Mouse (Mus musculus): ENCODE data around the gene Palld. TPM values are rescaled to one million over a fixed set of nuclear protein-coding genes. Genes with fewer than 3 reads are reported as not detected.

The Palld gene
- polyA plus RNA-seq, 1 experiment: 58.2 TPM

GRCm38 (mm10) chr8:61499035-61499434 is 403.5 kb downstream of the Palld start:
- no peaks in the 10 kb centered on the region for H3K27me3 ChIP-seq (ENCODE audit: control insufficient read depth, insufficient read depth, low read length)
- no peak overlapping the region for H3K4me3 ChIP-seq (ENCODE audit: low read depth, low read length)
- no peak overlapping the region for H3K27ac ChIP-seq (ENCODE audit: insufficient read depth, low read depth, low read length)
- WGBS: 51% methylated on average over 4 of the region's 4 CpGs
- peaks cover 13% of the 10 kb centered on the region for H3K36me3 ChIP-seq (ENCODE audit: control insufficient read depth, insufficient read depth, low read length)
- H3K4me1 ChIP-seq (ENCODE audit: control insufficient read depth, insufficient read depth, insufficient read length, low read length): no peaks in the 10 kb centered on the region; the same call in 1 of the 2 replicates
- TF ChIP-seq CTCF (IDR thresholded peaks at IDR 0.05; ENCODE audit: extremely low read depth, insufficient read length, insufficient replicate concordance, low read depth, low read length) (peak; percentile 48; the same call in 1 of the 2 replicates), POLR2A (IDR thresholded peaks at IDR 0.05; ENCODE audit: low read depth, low read length) (no peak)

- Histone ChIP-seq H3K27me3 (ENCODE audit: control insufficient read depth, insufficient read depth, low read length) (no peaks in the 10 kb centered on the region), H3K36me3 (ENCODE audit: control insufficient read depth, insufficient read depth, low read length) (peaks cover 14% of the 10 kb centered on the region), H3K27ac (ENCODE audit: insufficient read depth, low read depth, low read length) (no peak overlapping the region), H3K4me1 (ENCODE audit: control insufficient read depth, insufficient read depth, insufficient read length, low read length) (no peaks in the 10 kb centered on the region; the same call in 1 of the 2 replicates), H3K4me3 (ENCODE audit: low read depth, low read length) (no peak overlapping the region)
- 83% methylated on average over 4 of the region's 4 CpGs for WGBS
- TF ChIP-seq CTCF (IDR thresholded peaks at IDR 0.05; ENCODE audit: extremely low read depth, insufficient read length, insufficient replicate concordance, low read depth, low read length): no peak
- no peak for TF ChIP-seq POLR2A (IDR thresholded peaks at IDR 0.05; ENCODE audit: low read depth, low read length)
Observed at GRCm38 (mm10) chr8:61497110-61497509, 405.4 kb downstream of the Palld start.

GRCm38 (mm10) chr8:61488631-61489030 is 413.9 kb downstream of the Palld start:
- H3K36me3 ChIP-seq (ENCODE audit: control insufficient read depth, insufficient read depth, low read length): peaks cover 10% of the 10 kb centered on the region
- no peaks in the 10 kb centered on the region for H3K27me3 ChIP-seq (ENCODE audit: control insufficient read depth, insufficient read depth, low read length)
- peaks cover 3% of the 10 kb centered on the region; the same call in 1 of the 2 replicates for H3K4me1 ChIP-seq (ENCODE audit: control insufficient read depth, insufficient read depth, insufficient read length, low read length)
- no peak overlapping the region for H3K27ac ChIP-seq (ENCODE audit: insufficient read depth, low read depth, low read length)
- no peak overlapping the region for H3K4me3 ChIP-seq (ENCODE audit: low read depth, low read length)
- TF ChIP-seq CTCF (IDR thresholded peaks at IDR 0.05; ENCODE audit: extremely low read depth, insufficient read length, insufficient replicate concordance, low read depth, low read length) (no peak), POLR2A (IDR thresholded peaks at IDR 0.05; ENCODE audit: low read depth, low read length) (no peak)
- 89% methylated on average over 8 of the region's 8 CpGs for WGBS

GRCm38 (mm10) chr8:61487597-61488156 is 414.8 kb downstream of the Palld start, which contains the start of gene Cbr4:
TSS of gene Cbr4 (plus strand) at chr8:61487734.
- H3K27ac ChIP-seq (ENCODE audit: insufficient read depth, low read depth, low read length): peak within 1 kb of the TSS; percentile 92
- TF ChIP-seq CTCF (IDR thresholded peaks at IDR 0.05; ENCODE audit: extremely low read depth, insufficient read length, insufficient replicate concordance, low read depth, low read length): no peak
- peak; percentile 31 for TF ChIP-seq POLR2A (IDR thresholded peaks at IDR 0.05; ENCODE audit: low read depth, low read length)
- WGBS: under 1% methylated on average over 29 of the region's 29 CpGs

GRCm38 (mm10) chr8:61486923-61487529 is 415.5 kb downstream of the Palld start:
- 96% methylated on average over 2 of the region's 2 CpGs for WGBS
- H3K4me3 ChIP-seq (ENCODE audit: low read depth, low read length): no peak overlapping the region
- no peak overlapping the region for H3K27ac ChIP-seq (ENCODE audit: insufficient read depth, low read depth, low read length)

More at GRCm38 (mm10) chr8:61487597-61488156, 414.8 kb downstream of the Palld start, which contains the start of gene Cbr4:
- peaks cover 8% of the 10 kb centered on the region for H3K36me3 ChIP-seq (ENCODE audit: control insufficient read depth, insufficient read depth, low read length)
- peaks cover 3% of the 10 kb centered on the region; the same call in 1 of the 2 replicates for H3K4me1 ChIP-seq (ENCODE audit: control insufficient read depth, insufficient read depth, insufficient read length, low read length)
- H3K4me3 ChIP-seq (ENCODE audit: low read depth, low read length): peak within 1 kb of the TSS; percentile 74
- no peaks in the 10 kb centered on the region for H3K27me3 ChIP-seq (ENCODE audit: control insufficient read depth, insufficient read depth, low read length)

GRCm38 (mm10) chr8:61480260-61480967 is 422.1 kb downstream of the Palld start:
- Histone ChIP-seq H3K27ac (ENCODE audit: insufficient read depth, low read depth, low read length) (no peak overlapping the region), H3K36me3 (ENCODE audit: control insufficient read depth, insufficient read depth, low read length) (no peaks in the 10 kb centered on the region), H3K4me3 (ENCODE audit: low read depth, low read length) (no peak overlapping the region), H3K27me3 (ENCODE audit: control insufficient read depth, insufficient read depth, low read length) (no peaks in the 10 kb centered on the region), H3K4me1 (ENCODE audit: control insufficient read depth, insufficient read depth, insufficient read length, low read length) (peaks cover 10% of the 10 kb centered on the region; the same call in 1 of the 2 replicates)
- TF ChIP-seq CTCF (IDR thresholded peaks at IDR 0.05; ENCODE audit: extremely low read depth, insufficient read length, insufficient replicate concordance, low read depth, low read length) (no peak), POLR2A (IDR thresholded peaks at IDR 0.05; ENCODE audit: low read depth, low read length) (no peak)
- WGBS: 94% methylated on average over 14 of the region's 14 CpGs

More at GRCm38 (mm10) chr8:61486923-61487529, 415.5 kb downstream of the Palld start:
- no peak for TF ChIP-seq POLR2A (IDR thresholded peaks at IDR 0.05; ENCODE audit: low read depth, low read length)
- TF ChIP-seq CTCF (IDR thresholded peaks at IDR 0.05; ENCODE audit: extremely low read depth, insufficient read length, insufficient replicate concordance, low read depth, low read length): no peak
- H3K27me3 ChIP-seq (ENCODE audit: control insufficient read depth, insufficient read depth, low read length): no peaks in the 10 kb centered on the region
- H3K4me1 ChIP-seq (ENCODE audit: control insufficient read depth, insufficient read depth, insufficient read length, low read length): peaks cover 3% of the 10 kb centered on the region; the same call in 1 of the 2 replicates
- H3K36me3 ChIP-seq (ENCODE audit: control insufficient read depth, insufficient read depth, low read length): peaks cover 7% of the 10 kb centered on the region

Data from small intestine, adult 2 months (tissue).